Mouse (Mus musculus) spleen, adult 2 months (tissue): Measurements from ENCODE around the gene Tead3.

Source experiments
- CTCF ChIP-seq: fragments of 200-500 bp; IDR thresholded peaks from 2 replicates; pipeline ENCODE4 v1.5.1; 2011; ENCODE audit warnings: mild to moderate bottlenecking, inconsistent platforms; ENCODE audit not compliant: insufficient read depth, insufficient read length, insufficient replicate concordance; ENCODE audit errors: extremely low read depth
- POLR2A ChIP-seq: fragments of 200-500 bp; IDR thresholded peaks from 2 replicates; pipeline ENCODE4 v1.6.1; 2011; ENCODE audit warnings: low read depth, low read length, inconsistent platforms

GRCm38 (mm10) chr17:28300850-28301249 lies 49.8 kb downstream of the Tead3 start:
- TF ChIP-seq CTCF (no peak), POLR2A (no peak)
